Mouse (Mus musculus) naive thymus-derived CD4-positive, alpha-beta T cell, adult 5 months (primary cell): Measurements from ENCODE around the gene Gm17654. TPM values are rescaled to one million over a fixed set of nuclear protein-coding genes. Genes with fewer than 3 reads are reported as not detected.

ENCODE experiments used
- polyA plus RNA-seq: library from polyadenylated mRNA; unstranded; fragments of 100-300 nt; shearing (Covaris generic); gene quantifications from one replicate; pipeline ENCODE4 v1.2.1, GENCODE M21; 2017

Gene Gm17654
- not detected for polyA plus RNA-seq

DNA sequence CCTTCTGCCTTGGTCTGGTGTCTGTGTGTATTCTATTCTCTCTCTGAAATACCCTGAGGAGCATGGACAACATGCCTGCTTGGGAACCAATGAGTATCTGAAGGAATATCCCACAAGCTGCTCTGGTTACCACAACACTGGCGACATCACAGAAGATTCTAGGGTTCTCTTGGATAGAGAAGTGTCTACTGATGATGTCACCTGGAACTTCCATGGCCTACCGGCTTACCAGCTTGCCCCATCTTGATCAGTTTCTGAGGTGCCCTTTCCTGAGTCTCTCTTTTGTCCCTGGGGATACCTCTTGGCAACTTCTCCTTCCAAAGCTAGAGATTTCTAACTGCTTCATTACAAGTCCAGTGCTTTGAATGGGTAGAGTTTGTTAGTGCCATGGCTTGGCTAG is at the start of gene Gm17654:
TSS of gene Gm17654 (minus strand) at position 101 of the 400 bp plus-strand sequence.

DNA sequence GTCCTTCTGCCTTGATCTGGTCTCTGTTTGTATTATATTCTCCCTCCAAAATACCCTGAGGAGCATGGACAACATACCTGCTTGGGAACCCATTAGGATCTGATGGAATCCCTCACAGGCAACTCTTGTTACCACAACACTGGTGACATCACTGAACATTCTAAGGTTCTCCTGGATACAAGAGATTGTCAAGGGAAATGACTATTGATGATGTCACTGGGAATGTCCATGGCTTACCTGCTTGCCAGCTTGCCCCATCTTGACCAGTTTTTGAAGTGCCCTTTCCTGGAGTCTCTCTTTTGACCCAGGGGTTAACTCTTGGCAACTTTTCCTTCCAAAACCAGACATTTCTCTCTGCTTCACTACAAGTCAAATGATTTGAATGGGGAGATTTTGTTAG is 29.0 kb upstream of the Gm17654 start, which contains the start of gene Gm10375:
TSS of gene Gm10375 (minus strand) at position 101 of the 400 bp plus-strand sequence.

DNA sequence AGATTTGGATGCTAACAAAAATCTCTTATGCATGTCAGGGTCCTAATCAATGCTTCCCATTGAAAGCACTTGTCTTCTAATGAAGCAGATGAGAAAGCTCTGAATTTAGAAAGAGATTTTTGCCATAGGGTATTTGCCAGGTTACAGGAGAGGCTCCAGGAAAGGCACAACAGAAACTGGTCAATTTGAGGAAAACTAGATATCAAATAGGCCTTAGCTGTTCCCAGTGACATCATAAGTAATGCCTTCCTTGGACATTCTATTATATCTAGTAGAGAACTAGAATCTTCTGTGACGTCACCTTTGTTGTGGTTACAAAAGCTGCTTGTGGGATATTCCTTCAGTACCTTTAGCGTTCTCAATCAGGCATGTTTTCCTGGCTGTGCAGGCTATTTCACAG is 35.7 kb downstream of the Gm17654 start, which contains the start of gene Gm5799:
TSS of gene Gm5799 (plus strand) at position 301 of the 400 bp plus-strand sequence.

Other genes starting within 250 kb of the Gm17654 start
- not detected for gene 1700001F09Rik, start 231.3 kb downstream of the Gm17654 start, polyA plus RNA-seq
- not detected for gene Gm8138, start 162.8 kb downstream of the Gm17654 start, polyA plus RNA-seq
- gene Gm5799, start 35.6 kb downstream of the Gm17654 start, polyA plus RNA-seq: not detected
- gene Gm10375, start 28.9 kb upstream of the Gm17654 start, polyA plus RNA-seq: not detected
- gene Gm8165, start 98.1 kb upstream of the Gm17654 start, polyA plus RNA-seq: not detected
- gene Gm7324, start 118.7 kb upstream of the Gm17654 start, polyA plus RNA-seq: 0.82 TPM
- gene Gm16506, start 148.3 kb upstream of the Gm17654 start, polyA plus RNA-seq: not detected
- gene Gm6526, start 168.7 kb upstream of the Gm17654 start, polyA plus RNA-seq: not detected
- not detected for gene Gm8180, start 205.6 kb upstream of the Gm17654 start, polyA plus RNA-seq